Mouse (Mus musculus) ES-E14 (cell line): Measurements from ENCODE around the gene Piezo1. TPM values are rescaled to one million over a fixed set of nuclear protein-coding genes. Genes with fewer than 3 reads are reported as not detected.

ENCODE experiments used
- DNase-seq: peaks from one replicate; pipeline ENCODE4 v3.0.0-alpha.2; 2013; ENCODE audit warnings: low read depth, low spot score
- H3K27ac ChIP-seq: 2 replicates; pipeline ENCODE4 v1.5.1; 2012; ENCODE audit warnings: low read depth, mild to moderate bottlenecking, low read length, moderate library complexity, mixed read lengths; ENCODE audit not compliant: poor library complexity, insufficient read depth, severe bottlenecking
- H3K36me3 ChIP-seq: 2 replicates; pipeline ENCODE4 v1.6.1; 2012; ENCODE audit warnings: mild to moderate bottlenecking, low read length, moderate library complexity, mixed read lengths; ENCODE audit not compliant: control insufficient read depth, poor library complexity, insufficient read depth, severe bottlenecking
- H3K4me1 ChIP-seq, 2 experiments: fragments of 150-350 bp in 1 of 2; sonication (generic) in 1 of 2; 2 replicates each; pipeline ENCODE4 v1.6.1; 2012; ENCODE audit warnings: low read length in 2 of 2, mild to moderate bottlenecking in 1 of 2, mixed read lengths in 1 of 2; ENCODE audit not compliant: control insufficient read depth in 2 of 2, insufficient read depth in 2 of 2, poor library complexity in 1 of 2
- H3K4me3 ChIP-seq, 2 experiments: fragments of 150-350 bp in 1 of 2; sonication (generic) in 1 of 2; 2 replicates each; pipeline ENCODE4 v1.5.1; 2012; ENCODE audit warnings: low read length in 2 of 2, low read depth in 1 of 2, mild to moderate bottlenecking in 1 of 2, mixed read lengths in 1 of 2; ENCODE audit not compliant: insufficient read depth in 1 of 2, poor library complexity in 1 of 2, severe bottlenecking in 1 of 2
- H3K9ac ChIP-seq: 2 replicates; pipeline ENCODE4 v1.6.1; 2012; ENCODE audit warnings: low read depth, mild to moderate bottlenecking, low read length, mixed read lengths; ENCODE audit not compliant: poor library complexity, insufficient read depth, severe bottlenecking
- H3K9me3 ChIP-seq: fragments of 150-350 bp; sonication (generic); 2 replicates; pipeline ENCODE4 v1.6.1; 2012; ENCODE audit warnings: low read depth, mild to moderate bottlenecking, low read length; ENCODE audit not compliant: control insufficient read depth, insufficient read depth
- CHD2 ChIP-seq: IDR thresholded peaks from 2 replicates; pipeline ENCODE4 v1.6.1; 2014; ENCODE audit warnings: mild to moderate bottlenecking, low read depth, low read length, inconsistent platforms
- HCFC1 ChIP-seq: IDR thresholded peaks from 2 replicates; pipeline ENCODE4 v1.6.1; 2012; ENCODE audit warnings: low read length, inconsistent platforms, borderline replicate concordance; ENCODE audit not compliant: insufficient read depth
- MAFK ChIP-seq: IDR thresholded peaks from 2 replicates; pipeline ENCODE4 v1.6.1; 2014; ENCODE audit warnings: mild to moderate bottlenecking, low read depth, low read length, inconsistent platforms; ENCODE audit not compliant: insufficient read depth
- ZC3H11A ChIP-seq: IDR thresholded peaks from 2 replicates; pipeline ENCODE4 v1.6.1; 2012; ENCODE audit warnings: low read depth, mild to moderate bottlenecking, inconsistent platforms, low read length, borderline replicate concordance
- ZNF384 ChIP-seq: IDR thresholded peaks from 2 replicates; pipeline ENCODE4 v1.6.1; 2012; ENCODE audit warnings: low read depth, low read length, inconsistent platforms
- in situ Hi-C, 2 experiments: fragments of 600-800 bp; cut with MboI; formaldehyde crosslinking; loops; one replicate each; pipeline ENCODE4 v1.15.1; 2025; ENCODE audit warnings: low sequenced_read_pairs in 2 of 2, inconsistent platforms in 1 of 2; ENCODE audit not compliant: unreplicated experiment in 2 of 2
- total RNA-seq: library from RNA; depleted of rRNA; stranded (reverse); fragments of 300-350 nt; gene quantifications from 2 replicates; pipeline ENCODE4 v1.2.3, GENCODE M21; 2012

Piezo1 gene
- total RNA-seq, 1 experiment, result 204 TPM

DNA sequence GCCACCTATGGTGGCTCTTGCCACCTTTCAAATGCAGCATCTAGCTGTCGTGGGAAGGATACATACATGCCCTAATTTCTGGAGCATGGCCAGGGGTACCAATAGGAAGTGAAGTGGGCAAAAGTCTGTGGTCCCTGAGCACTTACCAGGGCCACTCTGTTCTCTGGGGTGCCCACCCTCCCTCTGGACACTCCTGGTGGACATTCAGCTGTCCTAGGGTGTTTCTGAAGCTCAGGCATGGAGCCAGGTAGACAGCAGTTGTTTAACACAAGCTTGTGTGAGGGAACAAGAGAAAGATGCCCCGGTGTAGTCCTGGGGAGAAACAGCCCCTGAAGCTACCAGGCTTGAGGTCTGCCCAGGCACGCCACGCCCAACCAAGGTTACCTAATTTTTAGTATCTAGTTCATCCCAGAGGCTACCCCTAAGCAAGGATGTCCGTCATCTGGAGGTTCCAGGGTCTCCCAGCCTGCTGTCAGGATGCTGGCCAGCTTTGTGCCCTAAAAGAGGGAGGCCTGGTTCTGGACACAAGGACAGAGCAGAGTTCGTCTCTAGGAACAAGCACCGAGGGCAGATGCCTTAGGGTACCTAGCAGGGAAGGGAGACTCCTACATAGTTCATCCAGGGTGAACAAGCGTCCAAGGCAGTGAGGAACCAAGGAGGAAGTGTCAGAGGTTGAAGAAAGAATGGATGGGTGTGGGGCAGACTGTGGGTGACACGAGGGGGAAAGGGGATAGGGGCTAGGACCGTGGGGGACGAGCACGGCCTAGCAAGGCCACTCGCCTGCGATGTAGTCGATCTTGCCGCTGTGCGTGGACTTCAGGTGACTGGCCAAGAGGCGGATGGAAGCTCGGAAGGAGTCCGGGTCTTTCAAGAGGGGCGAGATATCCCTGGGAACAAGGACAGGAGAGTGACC lies 24.9 kb upstream of the Piezo1 start:
- H3K4me1 ChIP-seq, result peaks cover 9 to 31% of the 10 kb centered on the region in 2 experiments; a peak in 3 of 4 replicates
- peak overlapping the region; percentile 72 for H3K27ac ChIP-seq
- H3K4me3 ChIP-seq, result peak overlapping the region; percentile 87 to 90
- H3K9ac ChIP-seq, result peak overlapping the region; percentile 93
- no peak for DNase-seq
- in situ Hi-C loops, result no loop called here
- H3K36me3 ChIP-seq, result peaks cover 26% of the 10 kb centered on the region
- no peaks in the 10 kb centered on the region for H3K9me3 ChIP-seq
- TF ChIP-seq MAFK (no peak), ZNF384 (no peak), HCFC1 (no peak), CHD2 (no peak), ZC3H11A (no peak)

DNA sequence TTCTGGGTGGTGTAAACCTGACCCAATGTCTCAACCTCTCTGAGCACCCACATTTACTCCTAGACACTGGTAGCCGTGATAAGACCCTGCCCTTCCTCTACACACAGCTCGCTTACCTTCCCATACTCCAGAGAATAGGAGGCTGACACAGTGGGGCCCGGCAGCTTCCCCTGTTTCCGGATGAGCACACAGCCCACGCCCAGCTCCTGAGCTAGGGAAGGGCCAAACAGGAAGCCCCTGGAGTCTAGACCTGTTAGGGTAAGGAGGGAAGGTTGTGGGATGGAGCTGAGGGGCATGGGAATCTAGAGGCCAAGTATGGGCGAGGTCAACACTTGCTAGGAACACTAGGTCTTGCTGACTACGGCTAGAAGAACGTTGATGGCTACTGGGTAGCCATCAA lies 24.2 kb upstream of the Piezo1 start:
- peak overlapping the region; percentile 87 to 90 for H3K4me3 ChIP-seq
- H3K9me3 ChIP-seq, result no peaks in the 10 kb centered on the region
- no peak for TF ChIP-seq ZNF384
- TF ChIP-seq ZC3H11A, result no peak
- no peak for TF ChIP-seq MAFK
- no peak for TF ChIP-seq HCFC1
- no peak for TF ChIP-seq CHD2
- peak overlapping the region; percentile 93; the same call in 1 of the 2 replicates for H3K9ac ChIP-seq
- peak overlapping the region; percentile 48; the same call in 1 of the 2 replicates for H3K27ac ChIP-seq
- peaks cover 9 to 26% of the 10 kb centered on the region in 2 experiments; a peak in 3 of 4 replicates for H3K4me1 ChIP-seq
- H3K36me3 ChIP-seq, result peaks cover 33% of the 10 kb centered on the region
- in situ Hi-C loops, result no loop called here
- no peak for DNase-seq

DNA sequence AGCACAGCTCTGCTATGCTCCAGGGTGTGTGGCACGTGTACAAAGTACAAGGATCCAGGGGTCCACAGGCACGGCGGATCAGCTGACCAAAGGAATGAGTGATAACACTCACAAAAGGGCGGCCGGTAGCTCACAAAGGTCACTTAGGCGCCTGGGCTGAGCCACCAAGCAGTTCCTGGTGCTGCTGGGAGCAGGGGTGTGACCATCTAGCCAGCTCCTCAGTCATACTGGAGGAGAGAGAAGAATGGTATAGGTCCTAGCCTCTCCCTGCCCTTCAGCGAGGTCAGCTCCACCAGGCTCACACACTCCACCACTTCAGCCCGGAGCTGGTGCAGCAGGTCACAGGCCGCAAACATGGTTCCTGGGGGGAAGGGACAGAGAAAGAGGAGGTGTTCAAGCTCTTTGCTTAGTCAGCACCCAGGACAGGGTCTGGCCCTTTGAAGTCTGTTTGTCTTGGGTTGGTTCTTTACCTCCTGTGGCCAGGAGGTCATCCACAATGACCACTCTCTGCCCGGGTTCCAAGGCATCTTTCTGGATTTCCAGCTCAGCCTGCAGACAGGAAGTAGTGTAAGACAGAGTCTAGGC lies 23.6 kb upstream of the Piezo1 start:
- H3K4me3 ChIP-seq, result peak overlapping the region in 1 of 2 experiments; percentile 87; a peak in 2 of 4 replicates
- H3K4me1 ChIP-seq, result peaks cover 9 to 27% of the 10 kb centered on the region in 2 experiments; a peak in 3 of 4 replicates
- H3K27ac ChIP-seq, result peak overlapping the region; percentile 9; the same call in 1 of the 2 replicates
- in situ Hi-C loops, result no loop called here
- DNase-seq, result no peak
- TF ChIP-seq MAFK (peak; percentile 75), HCFC1 (no peak), CHD2 (no peak), ZNF384 (no peak)
- H3K9me3 ChIP-seq, result no peaks in the 10 kb centered on the region
- H3K9ac ChIP-seq, result no peak overlapping the region
- peaks cover 38% of the 10 kb centered on the region for H3K36me3 ChIP-seq

GRCm38 (mm10) chr8:122574264-122574663 lies 23.1 kb upstream of the Piezo1 start:
- in situ Hi-C loops, result no loop called here
- TF ChIP-seq ZC3H11A (no peak), MAFK (no peak), ZNF384 (no peak; the same call in 1 of the 2 replicates), CHD2 (no peak)
- H3K27ac ChIP-seq, result no peak overlapping the region; the same call in 1 of the 2 replicates
- peaks cover 43% of the 10 kb centered on the region for H3K36me3 ChIP-seq
- DNase-seq, result no peak
- H3K9me3 ChIP-seq, result no peaks in the 10 kb centered on the region
- H3K4me1 ChIP-seq, result peaks cover 8 to 31% of the 10 kb centered on the region in 2 experiments; a peak in 3 of 4 replicates
- no peak overlapping the region for H3K9ac ChIP-seq
- no peak overlapping the region for H3K4me3 ChIP-seq
